Mouse (Mus musculus): ENCODE data around the gene Olfr518. TPM values are rescaled to one million over a fixed set of nuclear protein-coding genes. Genes with fewer than 3 reads are reported as not detected.

The Olfr518 gene
- not detected in 2 replicates for total RNA-seq (2021)
- long read RNA-seq, experiment 1, result 0 reads
- long read RNA-seq, experiment 2, result 0 reads

GRCm38 (mm10) chr7:108884906-108885305, at the start of gene Olfr518:
Olfr518 (minus strand) TSS chr7:108885006.
- DNase-seq, result no peak

GRCm38 (mm10) chr7:108933794-108934731, 49.3 kb upstream of the Olfr518 start, which contains the start of gene Eif3f:
Eif3f (plus strand) TSS chr7:108934417.
- DNase-seq, result peak; percentile 94

DNA sequence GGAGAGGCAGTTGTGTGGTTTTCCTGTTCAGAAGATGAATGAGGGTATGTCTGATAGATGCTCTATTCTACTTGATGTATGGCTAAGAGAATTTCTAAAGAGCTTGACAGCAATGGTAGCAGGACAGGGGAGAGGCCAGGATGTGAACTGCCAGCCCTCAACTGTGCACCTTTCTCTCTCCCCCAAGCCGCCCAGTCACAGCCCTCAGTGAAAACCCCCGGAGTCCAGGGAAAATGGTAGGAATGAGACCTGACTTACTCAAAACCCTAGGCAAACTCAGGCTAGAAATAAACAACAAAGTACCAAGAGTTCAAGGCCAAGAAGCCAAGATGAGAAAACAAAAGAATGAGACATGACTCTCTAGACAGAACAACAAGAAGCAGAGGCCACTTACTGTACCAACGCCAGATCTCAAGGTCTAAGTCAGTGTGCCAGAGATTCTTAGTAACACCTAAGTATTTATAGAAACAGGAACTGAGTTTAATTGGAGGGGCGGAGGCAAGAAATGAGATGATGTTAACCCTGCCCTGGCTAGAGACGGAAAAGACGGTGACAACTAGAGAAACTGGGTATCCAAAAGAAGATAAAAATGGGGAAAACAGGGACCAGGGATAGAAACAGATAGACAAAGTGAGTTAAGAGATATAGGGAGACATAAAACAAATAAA, 45.1 kb upstream of the Olfr518 start, which contains the start of gene Nlrp10:
Nlrp10 (minus strand) TSS at position 453 of the 668 bp plus-strand sequence.
- DNase-seq, result no peak

- no peak for DNase-seq
These were observed 43.7 kb upstream of the Olfr518 start for GRCm38 (mm10) chr7:108928280-108929188.

GRCm38 (mm10) chr7:108927043-108927442, 42.2 kb upstream of the Olfr518 start:
- DNase-seq, result no peak

DNA sequence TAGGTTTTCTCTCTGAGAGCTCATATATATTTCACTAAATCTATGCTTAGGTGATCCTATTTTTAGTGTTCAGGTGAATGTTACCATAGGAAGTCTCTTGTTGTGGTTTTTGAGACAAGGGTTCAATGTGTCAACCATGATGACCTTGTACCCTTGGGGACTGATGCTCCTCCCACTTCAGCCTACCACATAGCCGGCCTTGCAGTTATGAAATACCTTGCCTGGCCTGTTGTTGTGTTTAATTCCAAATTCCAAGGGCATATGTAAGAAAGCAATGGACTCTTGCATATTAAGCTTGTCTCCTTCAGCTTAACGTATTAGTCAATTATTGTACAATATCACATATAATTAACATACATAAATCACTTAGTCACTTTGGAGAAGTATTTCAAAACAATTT, 19.2 kb upstream of the Olfr518 start:
- no peak for DNase-seq

DNA sequence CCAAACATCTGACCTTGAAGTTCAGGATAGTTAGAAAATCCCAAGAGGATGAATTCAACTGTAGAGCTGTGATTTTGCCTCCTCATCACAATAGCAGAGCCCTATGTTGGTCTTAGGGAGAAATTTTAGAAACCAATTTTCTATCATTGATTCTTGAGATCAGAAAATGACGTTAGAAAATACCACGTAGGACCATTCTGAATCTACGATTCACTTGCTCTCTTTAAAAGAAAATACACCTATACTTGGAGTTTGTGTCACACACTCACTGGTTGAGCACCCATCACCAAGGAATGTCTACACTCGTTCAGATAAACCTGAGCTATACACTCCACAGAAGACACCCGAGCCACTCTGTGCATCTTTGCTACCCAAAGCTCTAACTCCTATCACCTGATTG, 9.5 kb upstream of the Olfr518 start, which contains the start of gene Olfr519:
Olfr519 (minus strand) TSS at position 101 of the 400 bp plus-strand sequence.
- no peak for DNase-seq

DNA sequence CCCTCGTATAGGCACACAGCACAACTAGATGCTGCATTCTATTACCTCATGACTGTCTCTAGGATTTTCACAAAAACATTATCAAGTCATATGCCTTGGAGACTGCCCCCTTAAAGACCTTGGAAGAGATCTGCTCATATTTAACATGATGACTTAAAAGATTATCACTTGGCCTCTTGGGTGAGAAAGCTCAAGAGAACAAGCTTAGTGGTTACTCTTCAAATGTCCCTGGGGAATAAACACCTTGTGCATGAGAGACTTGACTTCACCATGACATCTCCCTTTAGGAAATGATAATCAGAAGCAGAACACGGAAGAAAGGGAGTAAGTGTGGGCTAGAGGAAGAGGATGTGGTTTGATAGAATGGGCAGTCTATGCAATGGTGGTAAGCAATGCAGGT, 12.5 kb downstream of the Olfr518 start, which contains the start of gene Olfr517:
Olfr517 (minus strand) TSS at position 101 of the 400 bp plus-strand sequence.
- DNase-seq, result no peak

DNA sequence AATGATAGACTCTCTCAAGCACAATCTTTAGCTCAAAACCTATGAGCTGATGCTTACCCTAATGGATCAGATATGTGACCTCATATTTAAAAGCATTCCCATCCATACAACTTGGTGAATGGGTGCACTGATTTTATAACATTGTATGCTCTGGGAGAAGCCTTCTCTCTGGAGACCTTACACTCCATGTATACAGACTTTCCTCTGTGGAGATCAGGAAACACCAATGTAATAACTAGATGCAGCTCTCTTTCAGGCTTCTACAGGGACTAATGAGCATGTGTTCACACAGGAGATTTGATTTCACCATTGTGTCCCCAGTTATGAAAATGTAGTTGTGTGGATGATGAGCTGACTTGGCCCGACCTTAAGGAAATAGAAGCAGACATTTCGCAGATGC, 34.4 kb downstream of the Olfr518 start, which contains the start of gene Olfr516:
Olfr516 (minus strand) TSS at position 101 of the 400 bp plus-strand sequence.
- no peak for DNase-seq

Other genes with a start within 250 kb of the Olfr518 start
- gene Olfr509, start 233.1 kb downstream of the Olfr518 start, total RNA-seq (2021), result not detected in 2 replicates
- gene Olfr510, start 218.6 kb downstream of the Olfr518 start, total RNA-seq (2021), result not detected in 2 replicates
- gene Olfr512, start 171.7 kb downstream of the Olfr518 start, total RNA-seq (2021), result not detected in 2 replicates
- gene Olfr513, start 134.0 kb downstream of the Olfr518 start, total RNA-seq (2021), result not detected in 2 replicates
- not detected in 2 replicates for gene Olfr514, start 59.0 kb downstream of the Olfr518 start, total RNA-seq (2021)
- not detected in 2 replicates for gene Olfr516, start 34.5 kb downstream of the Olfr518 start, total RNA-seq (2021)
- gene Olfr517, start 12.6 kb downstream of the Olfr518 start, total RNA-seq (2021), result not detected in 2 replicates
- not detected in 2 replicates for gene Olfr519, start 9.4 kb upstream of the Olfr518 start, total RNA-seq (2021)
- 0.41 TPM in 2 replicates for gene Nlrp10, start 45.2 kb upstream of the Olfr518 start, total RNA-seq (2021)
- 138 and 156 TPM in 2 replicates for gene Eif3f, start 49.4 kb upstream of the Olfr518 start, total RNA-seq (2021)
- gene Tub, start 65.3 kb upstream of the Olfr518 start, total RNA-seq (2021), result 26.7 and 33.3 TPM in 2 replicates
- 20.2 and 21.0 TPM in 2 replicates for gene Ric3, start 198.3 kb upstream of the Olfr518 start, total RNA-seq (2021)